Comparison of ENCODE assay signal across 21 mouse cellular contexts in genomic region chr10:59754104-59754503, GRCm38 (mm10).
"Had no signal": no experiment of that assay in that cellular context is flagged by ENCODE, and none has a peak within 500 bp of the region (broad histone marks: within the 10 kb centered on the region; RNA-seq: fewer than 3 reads in every experiment).

No protein-coding gene starts in this region.

- H3K9me3 ChIP-seq: limb, embryonic 10.5 days; limb, embryonic 13.5 days; liver, embryonic 12.5 days; liver, embryonic 15.5 days; lung, embryonic 15.5 days; megakaryocyte, embryonic 14.5 days; midbrain, embryonic 10.5 days; midbrain, embryonic 13.5 days; neural tube, embryonic 12.5 days; neural tube, embryonic 15.5 days had no signal

- H3K9ac ChIP-seq: limb, embryonic 13.5 days; liver, embryonic 12.5 days; liver, embryonic 15.5 days; lung, embryonic 15.5 days; midbrain, embryonic 13.5 days; neural tube, embryonic 12.5 days; neural tube, embryonic 15.5 days had no signal

- H3K27me3 ChIP-seq: limb, embryonic 13.5 days; liver, embryonic 12.5 days; liver, embryonic 15.5 days; lung, embryonic 15.5 days; megakaryocyte, embryonic 14.5 days; midbrain, embryonic 13.5 days; neural tube, embryonic 12.5 days; neural tube, embryonic 15.5 days had no signal

- H3K4me1 ChIP-seq: liver, embryonic 12.5 days; liver, embryonic 15.5 days; lung, embryonic 15.5 days; neural tube, embryonic 12.5 days had no signal

- H3K4me2 ChIP-seq: limb, embryonic 13.5 days; liver, embryonic 12.5 days; liver, embryonic 15.5 days; lung, embryonic 15.5 days; midbrain, embryonic 13.5 days; neural tube, embryonic 12.5 days; neural tube, embryonic 15.5 days had no signal

- DNase-seq: kidney, postnatal 14 days; layer of hippocampus, adult 9-11 months; liver; lung, adult 18-20 months; lung, postnatal 10 days; lung, postnatal 36 days; right cerebral cortex, postnatal 25 days; thymus, adult 18-20 months; thymus, postnatal 36 days had no signal

- H3K4me3 ChIP-seq: layer of hippocampus, adult 2 months; limb, embryonic 10.5 days; limb, embryonic 13.5 days; liver, embryonic 12.5 days; liver, embryonic 15.5 days; lung, embryonic 15.5 days; megakaryocyte, embryonic 14.5 days; midbrain, embryonic 10.5 days; midbrain, embryonic 13.5 days; neural tube, embryonic 12.5 days; neural tube, embryonic 15.5 days had no signal

- H3K27ac ChIP-seq: layer of hippocampus, adult 2 months; limb, embryonic 10.5 days; limb, embryonic 13.5 days; liver, embryonic 12.5 days; liver, embryonic 15.5 days; lung, embryonic 15.5 days; midbrain, embryonic 10.5 days; midbrain, embryonic 13.5 days; neural tube, embryonic 12.5 days; neural tube, embryonic 15.5 days had no signal

- ATAC-seq: liver, embryonic 12.5 days; midbrain, embryonic 13.5 days; midbrain, embryonic 16.5 days had no signal
